Mouse (Mus musculus): Measurements from ENCODE around the gene H6pd.

H6pd gene

DNA sequence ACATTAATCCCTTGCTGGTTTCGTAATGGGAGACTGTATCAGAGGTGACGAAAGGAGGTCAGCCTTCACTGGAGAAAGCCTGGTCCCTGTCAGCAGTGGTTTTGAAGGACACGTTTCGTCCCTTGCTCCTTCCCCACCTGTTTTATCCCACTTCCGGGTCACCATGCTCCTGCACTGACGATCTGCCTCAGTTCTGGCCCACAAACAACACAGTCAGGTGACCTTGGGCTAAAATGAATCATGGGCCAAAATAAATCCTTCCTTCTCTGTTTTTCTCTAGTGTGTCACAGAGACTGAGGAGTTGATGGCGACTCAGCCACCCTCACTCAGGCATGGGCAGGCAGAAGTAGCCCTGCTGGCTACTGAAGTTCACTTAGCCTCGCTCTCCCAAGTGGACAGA lies 33.5 kb downstream of the H6pd start:
- no peak for DNase-seq (ENCODE audit: low read depth, low spot score)

- DNase-seq (ENCODE audit: low read depth, low spot score): no peak
Observed at GRCm38 (mm10) chr4:149971393-149971792, 37.4 kb downstream of the H6pd start.

DNA sequence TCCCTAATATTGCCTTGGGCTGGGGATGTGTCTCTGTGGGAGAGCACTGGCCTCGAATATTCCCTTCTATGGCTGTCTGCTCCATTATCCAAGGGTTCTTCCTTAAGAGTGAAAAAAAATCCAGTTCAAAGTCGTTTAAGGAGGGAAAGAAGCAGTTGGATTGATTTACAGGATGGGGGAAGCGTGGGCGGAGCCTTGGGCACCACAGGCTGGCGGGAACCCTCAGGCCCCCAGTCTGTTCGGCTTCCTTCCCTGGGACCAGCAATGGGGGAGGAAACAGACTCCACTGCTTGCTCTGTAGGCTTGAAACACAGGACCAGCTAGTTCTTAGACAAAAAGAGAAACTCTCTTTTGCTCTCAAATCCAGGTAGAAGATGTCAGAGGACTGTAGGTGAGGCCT lies 40.3 kb downstream of the H6pd start:
- DNase-seq (ENCODE audit: low read depth, low spot score): no peak

DNA sequence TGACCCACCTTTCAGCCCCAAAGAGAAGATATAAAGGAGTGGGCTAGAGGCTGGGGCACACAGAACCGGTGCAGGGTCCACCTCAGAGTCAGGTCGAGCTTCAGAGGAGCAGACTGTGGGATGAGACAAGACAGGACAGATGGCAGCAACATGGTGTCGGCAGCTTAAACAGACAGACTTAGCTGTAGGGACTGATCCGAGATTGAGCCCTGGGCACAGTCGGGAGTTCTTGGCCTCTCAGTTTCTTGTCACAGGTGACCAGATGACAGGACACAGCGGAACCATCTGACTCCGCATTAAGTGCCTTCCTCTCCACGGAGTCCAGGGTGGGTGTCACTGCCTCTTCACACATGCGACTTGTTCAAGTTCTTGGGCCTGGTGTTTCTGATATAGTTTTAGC lies 41.9 kb downstream of the H6pd start:
- no peak for DNase-seq (ENCODE audit: low read depth, low spot score)

DNA sequence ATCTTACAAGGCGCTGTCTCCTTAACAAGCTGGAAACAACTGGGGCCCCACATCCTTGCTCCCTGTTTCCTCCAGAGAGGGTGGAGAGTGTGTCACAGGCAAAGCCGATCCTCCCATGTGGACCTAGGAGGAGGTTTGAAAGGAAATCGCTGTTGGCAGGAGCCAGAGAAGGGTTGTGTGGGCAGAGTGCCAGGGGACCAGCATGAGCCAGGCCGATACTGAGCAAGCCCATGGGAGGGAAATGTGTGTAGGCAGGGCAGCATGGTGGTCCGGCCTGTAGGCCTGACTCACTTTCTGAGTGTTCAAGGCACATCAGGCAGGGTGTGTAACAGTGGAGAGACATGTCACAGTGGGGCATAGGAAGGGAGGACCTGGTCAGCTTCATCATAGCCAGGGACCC lies 42.6 kb downstream of the H6pd start:
- no peak for DNase-seq (ENCODE audit: low read depth, low spot score)

- no peak for DNase-seq (ENCODE audit: low read depth, low spot score)
Observed at GRCm38 (mm10) chr4:149965672-149966071, 43.2 kb downstream of the H6pd start.

DNA sequence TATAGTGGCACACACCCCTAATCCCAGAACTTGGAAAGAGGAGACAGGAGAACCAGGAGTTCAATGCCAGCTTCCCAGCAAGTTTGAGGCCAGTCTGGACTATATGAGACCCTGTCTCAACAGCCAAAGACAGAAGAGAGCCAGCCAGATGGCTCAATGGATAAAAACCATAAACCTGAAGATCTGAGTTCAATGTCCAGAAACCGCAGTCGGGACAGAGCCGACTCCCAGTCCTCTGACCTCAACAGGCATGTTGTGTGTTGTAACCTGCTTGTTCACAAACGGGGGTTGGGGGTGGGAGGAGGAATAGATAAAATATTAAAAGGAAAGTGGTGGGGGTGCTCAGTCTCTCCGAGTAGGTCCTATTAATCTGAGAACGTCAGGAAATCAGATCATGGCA lies 43.6 kb downstream of the H6pd start:
- DNase-seq (ENCODE audit: low read depth, low spot score): no peak

- no peak for DNase-seq (ENCODE audit: low read depth, low spot score)
Observed at GRCm38 (mm10) chr4:149964770-149965169, 44.1 kb downstream of the H6pd start.

DNA sequence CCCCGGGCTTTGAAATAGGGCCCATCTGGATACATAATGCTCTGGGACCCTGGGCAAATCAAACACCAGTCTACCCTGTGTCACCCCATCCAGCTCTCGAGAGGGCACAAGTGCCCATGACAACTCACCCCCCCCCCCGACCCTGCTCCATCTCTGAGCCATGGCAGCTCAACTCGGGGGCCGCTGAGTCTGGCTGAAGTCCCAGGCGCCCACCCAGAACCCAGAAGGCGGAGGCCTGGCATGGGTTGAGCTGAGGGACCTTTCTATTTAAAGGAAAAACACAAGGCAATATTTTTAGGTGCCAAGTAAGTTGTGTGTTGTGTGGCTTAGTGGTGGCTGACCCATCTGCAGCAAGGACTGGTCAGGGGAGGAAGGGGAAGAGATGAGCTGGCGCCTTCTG lies 44.5 kb downstream of the H6pd start:
- no peak for DNase-seq (ENCODE audit: low read depth, low spot score)

- no peak for DNase-seq (ENCODE audit: low read depth, low spot score)
Observed at GRCm38 (mm10) chr4:149960391-149960790, 48.4 kb downstream of the H6pd start.

GRCm38 (mm10) chr4:149959816-149960215 lies 49.0 kb downstream of the H6pd start:
- peak; percentile 61 for DNase-seq (ENCODE audit: low read depth, low spot score)

GRCm38 (mm10) chr4:149958566-149958965 lies 50.3 kb downstream of the H6pd start:
- peak; percentile 49 for DNase-seq (ENCODE audit: low read depth, low spot score)

DNA sequence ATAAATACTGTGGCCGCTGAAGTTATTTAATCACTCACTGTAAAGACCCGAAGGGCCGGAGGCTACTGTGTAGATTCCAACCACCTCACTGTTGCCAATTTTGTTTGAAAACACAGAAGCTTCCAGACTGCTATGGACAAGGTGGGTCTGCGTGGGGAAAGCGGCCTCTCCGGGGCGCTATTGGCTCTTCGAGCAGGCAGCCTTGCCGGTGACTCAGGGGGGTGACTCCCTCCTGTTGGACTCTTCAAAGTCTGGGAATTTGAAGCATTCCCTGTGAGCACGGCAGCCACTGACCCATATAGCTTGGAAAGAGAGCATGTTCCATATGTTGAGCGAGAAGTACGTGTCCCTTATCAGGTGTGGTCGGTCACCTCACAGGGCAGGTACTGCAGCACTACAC lies 52.8 kb downstream of the H6pd start:
- no peak for DNase-seq (ENCODE audit: low read depth, low spot score)

DNA sequence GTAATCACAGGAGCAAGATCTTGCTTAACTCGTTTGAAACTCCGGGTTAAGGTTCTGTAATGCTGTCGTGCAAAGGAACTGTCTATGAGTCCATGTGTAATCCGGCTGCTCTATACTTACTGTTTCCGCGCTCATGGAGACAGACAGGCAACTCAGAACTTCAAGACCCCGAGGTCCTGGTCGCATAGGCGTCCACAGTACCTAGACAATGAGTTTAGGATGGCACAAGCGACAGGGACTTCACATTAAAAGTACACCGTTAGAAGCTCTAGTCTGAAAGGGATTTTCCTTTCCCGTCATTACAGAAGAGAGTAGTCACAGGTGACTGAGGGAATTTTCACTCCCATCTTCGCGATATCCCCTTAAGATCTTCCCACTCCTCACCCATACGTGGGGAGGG lies 53.2 kb downstream of the H6pd start:
- DNase-seq (ENCODE audit: low read depth, low spot score): no peak

DNA sequence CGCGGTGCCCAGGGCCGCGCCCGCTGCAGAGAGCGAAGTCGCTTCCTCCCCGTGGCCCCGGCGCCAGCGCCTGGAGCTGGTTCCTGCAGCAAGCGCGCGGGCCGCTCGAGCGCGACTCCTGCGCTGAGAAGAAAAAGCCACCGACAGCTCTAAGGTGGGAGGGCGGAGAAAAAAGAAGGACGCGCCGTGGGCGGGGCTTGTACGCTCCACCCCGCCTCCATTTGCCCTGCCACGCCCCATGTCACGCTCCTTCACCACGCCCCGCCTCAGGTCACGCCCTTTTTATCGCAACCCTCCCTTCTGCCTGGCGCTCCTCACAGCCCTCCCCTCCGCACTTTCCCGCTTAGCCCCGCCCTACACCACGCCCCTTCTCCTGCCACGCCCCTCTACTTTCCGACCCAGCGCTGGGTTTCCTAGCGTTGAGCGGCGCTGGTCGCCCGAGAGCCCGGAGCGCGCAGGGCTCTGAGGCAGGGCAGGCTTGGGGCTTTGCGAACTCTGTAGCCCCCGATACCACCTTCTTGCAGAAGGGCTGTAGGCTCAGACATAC lies 53.9 kb downstream of the H6pd start, which contains the start of gene Spsb1:
Gene Spsb1, minus strand, starts transcription at position 151 of the 547 bp plus-strand sequence.
- DNase-seq (ENCODE audit: low read depth, low spot score): peak; percentile 91

DNA sequence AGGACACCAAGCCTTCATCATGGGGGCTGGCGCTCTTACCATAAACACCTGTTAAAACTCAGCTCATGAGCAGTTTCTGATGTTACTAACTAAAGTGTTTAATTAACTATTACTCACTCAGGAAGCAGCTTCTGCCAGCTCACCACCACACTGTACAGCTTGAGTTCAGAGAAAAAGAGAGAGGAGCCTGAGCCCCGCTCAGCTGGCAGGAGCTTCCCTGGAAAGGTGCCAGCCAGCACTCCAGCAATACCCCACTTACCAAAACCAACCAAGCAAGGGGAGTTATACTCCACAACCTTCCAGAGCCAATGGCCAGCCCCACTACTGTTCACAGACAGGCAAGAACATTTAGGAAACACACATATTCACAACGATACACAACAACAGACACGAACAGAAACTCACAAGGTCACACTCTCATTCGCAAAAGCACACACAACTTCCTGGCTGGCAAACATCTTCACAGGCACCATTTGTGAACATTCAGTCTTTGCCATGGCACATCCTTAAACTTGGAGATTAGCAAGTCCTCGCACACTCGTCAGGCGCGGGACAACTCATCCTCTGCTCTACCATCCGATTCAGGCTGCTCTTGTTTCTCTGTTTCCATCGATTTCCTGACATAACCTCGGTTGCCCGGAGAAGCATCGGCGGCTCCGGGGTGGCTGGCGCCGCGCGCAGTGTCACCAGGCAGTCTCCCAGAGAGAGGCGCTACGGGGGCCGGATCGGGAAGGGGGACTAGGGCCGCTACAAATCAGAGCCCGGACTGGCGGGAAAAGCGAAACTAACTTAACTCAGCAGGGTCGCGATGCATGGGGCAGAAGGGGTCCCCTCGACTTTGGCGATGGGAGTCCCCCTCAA lies 55.0 kb downstream of the H6pd start:
- no peak for DNase-seq (ENCODE audit: low read depth, low spot score)

GRCm38 (mm10) chr4:149952201-149952600 lies 56.6 kb downstream of the H6pd start:
- no peak for DNase-seq (ENCODE audit: low read depth, low spot score)

DNA sequence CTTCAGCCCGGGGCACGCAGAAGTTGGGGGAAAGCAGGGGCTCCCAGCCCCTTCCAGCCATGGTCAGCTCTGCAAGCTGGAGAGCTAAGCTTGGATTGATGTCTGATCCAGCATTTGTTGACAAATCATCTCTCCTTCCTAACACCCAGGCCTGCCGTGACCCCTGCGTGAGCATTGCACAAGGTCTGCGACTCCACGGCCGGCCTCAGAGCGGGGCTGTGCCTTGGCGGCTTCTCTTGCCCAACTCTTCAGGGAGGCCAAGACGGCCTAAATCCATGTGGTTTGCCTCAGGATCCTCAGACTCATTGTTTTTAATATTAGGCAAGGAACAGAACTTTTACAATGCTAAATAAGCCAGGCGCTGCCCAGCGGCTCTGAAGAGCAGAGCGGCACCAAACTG lies 57.6 kb downstream of the H6pd start:
- no peak for DNase-seq (ENCODE audit: low read depth, low spot score)

- DNase-seq (ENCODE audit: low read depth, low spot score): no peak
Observed at GRCm38 (mm10) chr4:149949691-149950090, 59.1 kb downstream of the H6pd start.

DNA sequence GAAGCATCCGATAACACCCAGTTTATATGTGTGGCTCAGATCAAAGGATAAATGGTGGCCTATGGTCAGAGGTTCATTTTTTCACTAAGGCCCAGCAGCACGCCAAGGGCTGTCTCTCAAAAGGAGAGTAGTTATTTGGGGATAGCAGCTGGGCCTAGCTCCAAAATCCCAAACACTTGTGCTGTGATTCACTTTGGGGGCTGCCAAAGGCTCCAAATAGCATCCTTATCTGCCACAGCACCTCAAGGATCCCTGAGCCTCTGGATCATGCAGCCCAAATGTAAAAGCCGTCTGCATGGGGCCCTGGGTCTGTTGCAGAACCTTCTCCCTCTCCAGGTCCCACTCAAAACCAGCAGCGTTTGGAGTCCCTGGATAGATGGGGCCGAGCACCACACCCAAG lies 60.7 kb downstream of the H6pd start:
- no peak for DNase-seq (ENCODE audit: low read depth, low spot score)

- DNase-seq (ENCODE audit: low read depth, low spot score): no peak
Observed at GRCm38 (mm10) chr4:149947396-149947795, 61.4 kb downstream of the H6pd start.

- no peak for DNase-seq (ENCODE audit: low read depth, low spot score)
Observed at GRCm38 (mm10) chr4:149945194-149945593, 63.6 kb downstream of the H6pd start.

GRCm38 (mm10) chr4:149944214-149944613 lies 64.6 kb downstream of the H6pd start:
- no peak for DNase-seq (ENCODE audit: low read depth, low spot score)

Measured in WW6 (cell line).